Mouse (Mus musculus) MEL (cell line): ENCODE measurements around the gene 1700011L22Rik.

Experiments used
- CTCF ChIP-seq, 3 experiments: IDR thresholded peaks in 2 of 3; conservative IDR thresholded peaks in 1 of 3; 2 replicates each; pipeline ENCODE4 v1.5.1; 2011 to 2012; ENCODE audit warnings: low read length in 3 of 3, low read depth in 2 of 3, mild to moderate bottlenecking in 2 of 3, improper control_type of control experiment in 1 of 3, inconsistent platforms in 1 of 3, mixed read lengths in 1 of 3, moderate library complexity in 1 of 3; ENCODE audit not compliant: control insufficient read depth in 1 of 3, insufficient read depth in 1 of 3, poor library complexity in 1 of 3, severe bottlenecking in 1 of 3
- E2F4 ChIP-seq: IDR thresholded peaks from 2 replicates; pipeline ENCODE4 v1.6.1; 2011; ENCODE audit warnings: low read depth, low read length, improper control_type of control experiment, borderline replicate concordance
- EP300 ChIP-seq, 2 experiments: IDR thresholded peaks; 2 replicates each; pipeline ENCODE4 v1.6.1; 2011; ENCODE audit warnings: improper control_type of control experiment in 2 of 2, low read length in 2 of 2, low read depth in 1 of 2, mild to moderate bottlenecking in 1 of 2
- GATA1 ChIP-seq: IDR thresholded peaks from 2 replicates; pipeline ENCODE4 v1.6.1; 2011; ENCODE audit warnings: low read depth, low read length, improper control_type of control experiment
- HCFC1 ChIP-seq: IDR thresholded peaks from 2 replicates; pipeline ENCODE4 v1.6.1; 2012; ENCODE audit warnings: low read depth, mild to moderate bottlenecking, inconsistent platforms, low read length, improper control_type of control experiment, moderate library complexity
- KAT2A ChIP-seq: conservative IDR thresholded peaks from 2 replicates; pipeline ENCODE4 v1.6.1; 2012; ENCODE audit warnings: low read depth, low read length, improper control_type of control experiment, inconsistent platforms
- MAFK ChIP-seq: IDR thresholded peaks from 2 replicates; pipeline ENCODE4 v1.6.1; 2011; ENCODE audit warnings: low read depth, mild to moderate bottlenecking, low read length, improper control_type of control experiment, borderline replicate concordance
- MAX ChIP-seq: IDR thresholded peaks from 2 replicates; pipeline ENCODE4 v1.6.1; 2011; ENCODE audit warnings: low read length, improper control_type of control experiment
- MYB ChIP-seq: IDR thresholded peaks from 2 replicates; pipeline ENCODE4 v1.6.1; 2011; ENCODE audit warnings: mild to moderate bottlenecking, low read depth, low read length, improper control_type of control experiment
- NELFE ChIP-seq: IDR thresholded peaks from 2 replicates; pipeline ENCODE4 v1.6.1; 2011; ENCODE audit warnings: low read depth, low read length, improper control_type of control experiment
- POLR2A ChIP-seq, 2 experiments: IDR thresholded peaks; 2 replicates each; pipeline ENCODE4 v1.6.1; 2011 to 2012; ENCODE audit warnings: low read length in 2 of 2, mild to moderate bottlenecking in 2 of 2, control low read depth in 1 of 2, improper control_type of control experiment in 1 of 2, low read depth in 1 of 2, moderate library complexity in 1 of 2; ENCODE audit not compliant: control insufficient read depth in 1 of 2, insufficient read depth in 1 of 2, poor library complexity in 1 of 2
- POLR2AphosphoS5 ChIP-seq: IDR thresholded peaks from 2 replicates; pipeline ENCODE4 v1.6.1; 2012; ENCODE audit warnings: low read depth, borderline replicate concordance, mild to moderate bottlenecking, inconsistent platforms, low read length, moderate library complexity, mixed read lengths

GRCm38 (mm10) chr8:79273776-79274175, 25.4 kb upstream of the 1700011L22Rik start:
- TF ChIP-seq CTCF (IDR thresholded peaks at IDR 0.05 in 2 of 3, conservative IDR thresholded peaks at IDR 0.05 in 1 of 3; ENCODE audit: control insufficient read depth in 1 of 3, insufficient read depth in 1 of 3, low read depth in 2 of 3, low read length in 3 of 3, poor library complexity in 1 of 3, severe bottlenecking in 1 of 3) = no peak
- no peak for TF ChIP-seq MAX
- no peak for TF ChIP-seq KAT2A
- TF ChIP-seq NELFE = no peak
- no peak for TF ChIP-seq POLR2A (IDR thresholded peaks at IDR 0.05; ENCODE audit: control insufficient read depth in 1 of 2, insufficient read depth in 1 of 2, low read depth in 1 of 2, low read length in 2 of 2, poor library complexity in 1 of 2)
- TF ChIP-seq E2F4 = no peak
- no peak for TF ChIP-seq MYB
- TF ChIP-seq HCFC1 = no peak
- no peak for TF ChIP-seq MAFK
- TF ChIP-seq GATA1 = no peak
- TF ChIP-seq EP300 (IDR thresholded peaks at IDR 0.05; ENCODE audit: low read depth in 1 of 2, low read length in 2 of 2) = no peak
- no peak for TF ChIP-seq POLR2AphosphoS5
